Mouse (Mus musculus) ovary, adult 10 weeks (tissue): ENCODE measurements around the gene Cysrt1. TPM values are rescaled to one million over a fixed set of nuclear protein-coding genes. Genes with fewer than 3 reads are reported as not detected.

Source experiments
- polyA plus RNA-seq: library from polyadenylated mRNA; stranded (reverse); fragments of 350-450 nt; fragmentation: Illumina TruSeq; extraction: RNeasy Lipid Tissue Mini Kit (QIAGEN cat#74804); gene quantifications from one replicate; pipeline ENCODE4 v1.2.3, GENCODE M21; 2014

Gene Cysrt1
- polyA plus RNA-seq: not detected

GRCm38 (mm10) chr2:25242101-25242506, at the start of gene Cysrt1, which contains the start of gene Rnf208:
Gene Cysrt1 (minus strand): TSS chr2:25242452.
Gene Rnf208 (plus strand): TSS chr2:25242255.

DNA sequence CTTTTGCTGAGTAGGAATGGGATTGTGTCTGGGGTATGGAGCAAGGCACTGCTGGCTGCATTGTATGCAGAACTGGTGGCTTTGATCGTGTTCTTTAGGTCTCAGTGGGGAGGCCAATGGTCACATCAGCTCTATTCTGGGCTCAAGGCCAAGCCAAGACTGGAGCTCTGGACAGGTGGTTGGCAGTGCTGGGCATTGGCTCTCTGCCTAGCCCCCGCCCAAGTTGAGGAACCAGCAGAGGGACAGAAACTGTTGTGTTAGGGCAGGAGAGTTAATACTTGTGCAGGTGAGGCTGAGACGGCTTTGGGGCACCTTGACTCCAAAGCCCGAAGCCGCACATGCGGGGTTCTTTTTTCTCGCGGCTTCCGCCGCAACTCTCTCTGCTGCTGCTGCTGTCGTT, 47.4 kb upstream of the Cysrt1 start, which contains the start of gene Lrrc26:
Gene Lrrc26, plus strand, starts transcription at position 265 of the 400 bp plus-strand sequence.

GRCm38 (mm10) chr2:25287927-25288649, 45.8 kb upstream of the Cysrt1 start, which contains the start of gene Tmem210:
Gene Tmem210 (plus strand): TSS chr2:25288145.

GRCm38 (mm10) chr2:25271827-25272511, 29.7 kb upstream of the Cysrt1 start, which contains the start of the genes Ssna1 and Anapc2:
Gene Ssna1 (minus strand): TSS chr2:25272438.
Gene Anapc2 (plus strand): TSS chr2:25272478.

DNA sequence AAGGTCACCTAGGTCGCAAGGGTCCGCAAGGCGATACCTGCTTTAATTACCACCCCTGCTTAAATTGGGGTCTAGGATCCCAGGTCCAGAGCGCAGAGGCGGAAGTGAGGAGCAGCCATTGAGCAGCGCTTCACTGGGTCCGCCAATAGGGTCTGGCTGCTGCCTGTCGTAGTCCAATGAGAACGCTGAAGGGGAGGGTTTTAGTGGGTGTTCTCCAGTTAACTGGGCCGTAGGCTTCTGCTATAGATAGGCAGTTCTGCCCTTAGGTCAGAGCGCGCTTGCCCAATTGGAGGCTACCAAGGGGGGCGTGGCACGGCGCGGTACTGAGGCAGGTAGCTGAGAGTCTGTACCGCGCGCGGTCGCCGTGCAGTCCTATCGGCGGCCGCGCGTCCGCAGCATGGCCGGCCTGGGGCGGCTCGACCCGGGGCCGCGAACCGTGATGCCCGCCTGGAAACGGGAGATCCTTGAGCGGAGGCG, 20.1 kb upstream of the Cysrt1 start, which contains the start of gene Tprn:
Gene Tprn, plus strand, starts transcription at position 328 of the 477 bp plus-strand sequence.

DNA sequence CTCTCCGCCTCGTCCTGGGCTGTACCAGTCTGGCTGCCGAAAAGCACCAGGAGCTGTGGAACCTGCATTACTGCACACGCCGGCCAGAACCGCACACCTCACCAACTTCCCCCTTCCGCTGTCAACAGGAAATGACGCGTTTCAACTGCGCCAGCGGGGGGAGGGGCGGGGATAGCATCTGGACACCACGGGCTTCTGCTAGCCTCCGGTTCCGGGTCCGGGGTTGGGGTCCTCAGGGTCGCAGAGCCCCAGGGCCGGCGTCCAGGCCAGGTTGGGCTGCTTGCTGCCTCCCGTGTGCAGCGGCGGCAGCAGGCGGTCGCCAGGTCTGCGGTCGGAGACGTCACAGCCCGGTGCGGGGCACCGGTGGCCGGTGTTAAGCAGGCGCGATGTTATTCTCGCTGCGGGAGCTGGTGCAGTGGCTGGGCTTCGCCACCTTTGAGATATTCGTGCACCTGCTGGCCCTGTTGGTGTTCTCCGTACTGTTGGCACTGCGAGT, 13.1 kb upstream of the Cysrt1 start, which contains the start of gene Tmem203:
Gene Tmem203, plus strand, starts transcription at position 156 of the 496 bp plus-strand sequence.

GRCm38 (mm10) chr2:25246183-25247072, 4.2 kb upstream of the Cysrt1 start, which contains the start of gene AL732309.1:
Gene AL732309.1 (minus strand): TSS chr2:25246863.

GRCm38 (mm10) chr2:25236614-25237013, 5.6 kb downstream of the Cysrt1 start, which contains the start of gene Rnf224:
Gene Rnf224 (minus strand): TSS chr2:25236787.

DNA sequence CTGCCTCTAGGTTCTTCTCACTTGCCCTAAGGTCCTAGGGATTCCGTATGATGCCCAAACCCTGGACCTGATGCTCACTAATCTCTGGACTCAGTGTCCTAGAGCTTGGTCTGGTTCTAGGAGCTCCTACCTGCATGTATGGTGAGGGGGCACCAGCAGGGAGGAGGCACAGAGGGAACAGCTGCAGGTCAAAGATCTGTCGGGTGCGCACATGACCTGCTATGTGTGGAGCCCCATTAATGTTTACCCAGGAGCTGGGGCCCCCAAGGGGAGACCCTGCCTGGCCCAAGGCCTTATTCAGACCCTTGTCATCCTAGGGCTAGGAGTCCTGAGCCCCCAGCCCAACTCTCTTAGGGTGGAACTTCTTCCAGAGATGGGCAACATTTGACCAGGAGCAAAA, 8.2 kb downstream of the Cysrt1 start, which contains the start of gene Slc34a3:
Gene Slc34a3, minus strand, starts transcription at position 315 of the 400 bp plus-strand sequence.

DNA sequence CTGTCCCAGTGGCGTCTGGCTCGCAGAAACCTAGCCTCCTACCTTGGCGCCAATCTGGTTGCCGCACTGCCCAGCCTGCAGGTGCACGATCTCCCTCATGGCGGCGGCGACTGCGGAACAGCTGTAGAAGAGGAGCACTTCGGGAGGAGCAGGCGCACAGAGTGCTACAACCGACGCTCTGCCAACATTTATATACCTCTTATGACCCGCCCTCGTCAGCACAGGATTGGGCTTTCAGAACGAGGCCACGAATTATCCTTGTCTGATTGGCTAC, 17.8 kb downstream of the Cysrt1 start, which contains the start of gene Tubb4b:
Gene Tubb4b, minus strand, starts transcription at position 211 of the 274 bp plus-strand sequence.

DNA sequence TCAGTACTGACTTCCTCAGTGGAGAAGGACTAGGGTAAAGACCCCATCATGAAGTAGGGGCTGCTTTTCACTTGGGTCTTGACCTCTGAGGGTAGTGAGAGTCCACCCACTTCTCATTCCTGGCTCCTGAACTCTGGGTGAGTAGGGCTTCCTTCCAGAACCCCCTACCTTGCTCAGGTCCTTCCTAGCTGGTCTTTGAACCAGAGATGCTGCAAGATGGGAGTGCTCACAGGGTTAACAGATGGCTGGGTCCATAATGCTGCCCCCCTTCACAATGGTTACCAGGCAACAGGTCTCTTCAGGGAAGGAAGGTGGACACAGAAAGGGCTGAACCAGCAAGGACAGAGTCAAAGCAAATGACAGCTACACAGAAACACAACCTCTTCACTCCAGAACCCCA, 23.8 kb downstream of the Cysrt1 start, which contains the start of gene Fam166a:
Gene Fam166a, plus strand, starts transcription at position 301 of the 400 bp plus-strand sequence.

GRCm38 (mm10) chr2:25214444-25214843, 27.8 kb downstream of the Cysrt1 start, which contains the start of gene Stpg3:
Gene Stpg3 (minus strand): TSS chr2:25214637.

DNA sequence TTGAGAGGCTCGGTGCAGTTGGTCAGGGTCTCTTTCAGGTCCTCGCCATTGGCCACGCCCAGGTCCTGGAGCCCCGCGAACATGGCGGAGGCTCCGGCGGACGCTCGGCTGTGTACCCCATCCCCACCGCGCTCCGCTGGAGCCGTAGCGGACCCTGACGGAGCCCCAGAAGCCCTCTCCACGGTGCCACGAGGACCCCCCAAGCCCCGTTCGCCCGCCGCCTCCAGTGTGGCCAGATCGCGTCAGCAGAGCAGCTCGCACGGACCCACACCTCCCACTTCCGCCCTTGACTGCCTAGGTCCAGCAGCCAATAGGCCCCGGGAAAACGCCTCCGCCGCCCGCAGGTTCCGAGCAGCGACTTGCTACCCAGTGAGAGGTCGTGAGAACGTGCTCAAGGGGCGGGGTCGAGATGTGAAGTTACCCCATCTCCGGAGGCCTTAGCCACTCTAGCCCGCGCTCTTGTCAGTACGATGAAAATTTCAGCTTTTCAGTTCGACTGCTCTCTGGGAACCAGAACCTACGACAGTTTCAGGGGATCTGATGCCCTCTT, 31.1 kb downstream of the Cysrt1 start, which contains the start of gene Nelfb:
Gene Nelfb, minus strand, starts transcription at position 369 of the 550 bp plus-strand sequence.

GRCm38 (mm10) chr2:25196172-25196954, 45.9 kb downstream of the Cysrt1 start, which contains the start of gene Tor4a:
Gene Tor4a (minus strand): TSS chr2:25196886.

Other genes with a start within 250 kb of the Cysrt1 start
- gene Nsmf, start 188.1 kb downstream of the Cysrt1 start, polyA plus RNA-seq: 3.6 TPM
- gene Entpd8, start 162.1 kb downstream of the Cysrt1 start, polyA plus RNA-seq: not detected
- gene Noxa1, start 147.3 kb downstream of the Cysrt1 start, polyA plus RNA-seq: not detected
- gene Nrarp, start 61.7 kb downstream of the Cysrt1 start, polyA plus RNA-seq: 4.8 TPM
- gene Tor4a, start 45.6 kb downstream of the Cysrt1 start, polyA plus RNA-seq: 2.8 TPM
- 4.4 TPM for gene Nelfb, start 31.0 kb downstream of the Cysrt1 start, polyA plus RNA-seq
- not detected for gene Stpg3, start 27.8 kb downstream of the Cysrt1 start, polyA plus RNA-seq
- gene Fam166a, start 23.7 kb downstream of the Cysrt1 start, polyA plus RNA-seq: not detected
- gene Tubb4b, start 17.8 kb downstream of the Cysrt1 start, polyA plus RNA-seq: 43.8 TPM
- gene Slc34a3, start 8.1 kb downstream of the Cysrt1 start, polyA plus RNA-seq: not detected
- not detected for gene Rnf224, start 5.7 kb downstream of the Cysrt1 start, polyA plus RNA-seq
- not detected for gene Rnf208, start 197 bp downstream of the Cysrt1 start, polyA plus RNA-seq
- gene AL732309.1, start 4.4 kb upstream of the Cysrt1 start, polyA plus RNA-seq: 0.83 TPM
- gene Tmem203, start 13.0 kb upstream of the Cysrt1 start, polyA plus RNA-seq: not detected
- 0.31 TPM for gene Tprn, start 20.2 kb upstream of the Cysrt1 start, polyA plus RNA-seq
- gene Ssna1, start 30.0 kb upstream of the Cysrt1 start, polyA plus RNA-seq: 0.80 TPM
- 7.8 TPM for gene Anapc2, start 30.0 kb upstream of the Cysrt1 start, polyA plus RNA-seq
- gene Tmem210, start 45.7 kb upstream of the Cysrt1 start, polyA plus RNA-seq: not detected
- not detected for gene Lrrc26, start 47.5 kb upstream of the Cysrt1 start, polyA plus RNA-seq
- not detected for gene Grin1, start 76.7 kb upstream of the Cysrt1 start, polyA plus RNA-seq
- gene Man1b1, start 89.9 kb upstream of the Cysrt1 start, polyA plus RNA-seq: 19.7 TPM
- gene Dpp7, start 113.9 kb upstream of the Cysrt1 start, polyA plus RNA-seq: 6.6 TPM
- gene Uap1l1, start 123.2 kb upstream of the Cysrt1 start, polyA plus RNA-seq: 0.60 TPM
- gene Sapcd2, start 129.9 kb upstream of the Cysrt1 start, polyA plus RNA-seq: 0.17 TPM
- gene Entpd2, start 153.4 kb upstream of the Cysrt1 start, polyA plus RNA-seq: 0.34 TPM
- gene Npdc1, start 156.9 kb upstream of the Cysrt1 start, polyA plus RNA-seq: 15.0 TPM
- gene Fut7, start 180.8 kb upstream of the Cysrt1 start, polyA plus RNA-seq: not detected
- gene Abca2, start 186.3 kb upstream of the Cysrt1 start, polyA plus RNA-seq: 0.77 TPM
- not detected for gene Clic3, start 214.4 kb upstream of the Cysrt1 start, polyA plus RNA-seq
- gene Paxx, start 218.6 kb upstream of the Cysrt1 start, polyA plus RNA-seq: 2.4 TPM
- not detected for gene Ptgds, start 227.6 kb upstream of the Cysrt1 start, polyA plus RNA-seq